7 mouse cellular contexts compared by ENCODE assay signal in the genomic region with DNA sequence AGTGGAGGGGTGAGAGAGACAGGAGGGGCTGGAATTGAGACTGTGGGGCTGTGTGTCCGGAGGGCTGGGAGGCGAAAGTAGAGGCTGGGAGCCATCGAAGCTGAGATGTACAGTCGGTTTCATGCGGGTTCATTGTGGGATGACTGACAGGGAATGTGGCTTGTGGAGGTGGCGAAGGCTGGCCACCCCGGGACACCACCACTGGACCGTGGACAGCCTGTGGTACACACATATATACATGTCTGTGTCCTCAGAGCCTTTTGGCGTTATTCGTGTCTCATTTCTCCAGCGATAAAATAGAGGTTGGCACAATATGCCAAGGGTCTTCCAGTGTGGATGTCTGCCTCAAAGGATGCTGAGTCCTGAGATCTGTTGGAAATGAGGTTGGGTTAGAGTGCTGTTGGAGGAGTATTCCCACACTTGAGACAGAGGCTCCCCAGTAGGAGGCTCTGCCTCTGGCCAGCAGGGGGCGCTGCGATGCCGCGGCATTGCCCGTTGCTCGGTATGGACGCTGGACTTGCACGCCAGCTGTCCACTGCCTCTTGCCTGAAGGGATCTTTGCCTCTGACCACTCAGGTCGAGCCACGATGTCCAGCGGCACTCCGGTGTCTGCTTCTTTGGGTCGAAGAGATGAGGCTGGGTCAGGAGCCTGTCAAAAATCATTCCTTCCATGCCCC. TPM values are rescaled to one million over a fixed set of nuclear protein-coding genes. Genes with fewer than 3 reads are reported as not detected.
DNase-seq lines count a peak whose midpoint lies in the region; ATAC-seq and TF ChIP-seq lines count a peak whose summit lies in the region.

No protein-coding gene starts in this region.

- peaks cover 11% of the 10 kb centered on the region; the same call in 1 of the 2 replicates for H3K4me1 ChIP-seq in embryonic facial prominence, embryonic 12.5 days
- peaks cover 2% of the 10 kb centered on the region; the same call in 1 of the 2 replicates for H3K4me1 ChIP-seq in heart, adult 2 months (ENCODE audit: control insufficient read depth, insufficient read depth, low read length)
- no peaks in the 10 kb centered on the region for H3K4me1 ChIP-seq in kidney, adult 2 months (ENCODE audit: control insufficient read depth, insufficient read depth, low read length)
- peaks cover 17% of the 10 kb centered on the region for H3K4me1 ChIP-seq in limb, embryonic 12.5 days (replicated peaks)
- peaks cover 4% of the 10 kb centered on the region; the same call in 1 of the 2 replicates for H3K4me1 ChIP-seq in midbrain, embryonic 15.5 days

- 0 out of 2 replicates have a peak, but pooled peaks have one; percentile 100 for TF ChIP-seq CTCF in heart, adult 2 months (IDR thresholded peaks at IDR 0.05)
- peak; percentile 97 for TF ChIP-seq CTCF in kidney, adult 2 months (conservative IDR thresholded peaks at IDR 0.05; ENCODE audit: insufficient read depth, insufficient read length, low read depth, low read length)

- no peak overlapping the region for H3K9ac ChIP-seq in embryonic facial prominence, embryonic 12.5 days
- H3K9ac ChIP-seq in heart, adult 2 months (ENCODE audit: low read depth, low read length), result no peak overlapping the region
- 0 out of 2 replicates have a peak overlapping the region, but pooled peaks have one; percentile 40 for H3K9ac ChIP-seq in limb, embryonic 12.5 days (replicated peaks)
- no peak overlapping the region for H3K9ac ChIP-seq in midbrain, embryonic 15.5 days

- H3K9me3 ChIP-seq in embryonic facial prominence, embryonic 12.5 days, result no peaks in the 10 kb centered on the region
- H3K9me3 ChIP-seq in limb, embryonic 12.5 days, result no peaks in the 10 kb centered on the region
- no peaks in the 10 kb centered on the region for H3K9me3 ChIP-seq in midbrain, embryonic 15.5 days

- WGBS in embryonic facial prominence, embryonic 12.5 days, result 22% methylated on average over 24 of the region's 24 CpGs
- 21% methylated on average over 24 of the region's 24 CpGs for WGBS in heart, adult 2 months
- 24% methylated on average over 24 of the region's 24 CpGs for WGBS in kidney, adult 2 months
- WGBS in limb, embryonic 12.5 days, result 24% methylated on average over 24 of the region's 24 CpGs
- WGBS in midbrain, embryonic 15.5 days, result 23% methylated on average over 24 of the region's 24 CpGs

- no peaks in the 10 kb centered on the region for H3K79me2 ChIP-seq in heart, adult 2 months (replicated peaks; ENCODE audit: control insufficient read depth, insufficient read depth, low read length)

- peak overlapping the region; percentile 44 for H3K4me2 ChIP-seq in embryonic facial prominence, embryonic 12.5 days (replicated peaks)
- H3K4me2 ChIP-seq in limb, embryonic 12.5 days, result peak overlapping the region; percentile 52
- H3K4me2 ChIP-seq in midbrain, embryonic 15.5 days, result peak overlapping the region; percentile 48

- peak; percentile 49; the same call in 1 of the 2 replicates for ATAC-seq in embryonic facial prominence, embryonic 12.5 days (ENCODE audit: insufficient number of reproducible peaks, insufficient read depth, low FRiP score, low TSS enrichment)
- peak; percentile 81 for ATAC-seq in limb, embryonic 12.5 days (ENCODE audit: insufficient number of reproducible peaks, insufficient read depth, low FRiP score, low TSS enrichment, low read depth)
- peak; percentile 75; the same call in 1 of the 2 replicates for ATAC-seq in midbrain, embryonic 15.5 days (replicated peaks)

- peak; percentile 86 for TF ChIP-seq EP300 in heart, adult 2 months (IDR thresholded peaks at IDR 0.05; ENCODE audit: insufficient read depth, low read depth, low read length)

- H3K27ac ChIP-seq in embryonic facial prominence, embryonic 12.5 days, result no peak overlapping the region
- no peak overlapping the region for H3K27ac ChIP-seq in heart, adult 2 months
- H3K27ac ChIP-seq in kidney, adult 2 months (ENCODE audit: insufficient read depth, low read depth, low read length), result no peak overlapping the region
- H3K27ac ChIP-seq in limb, embryonic 12.5 days, result no peak overlapping the region
- no peak overlapping the region for H3K27ac ChIP-seq in midbrain, embryonic 15.5 days

- 0 out of 2 replicates have a peak overlapping the region, but pooled peaks have one; percentile 14 for H3K4me3 ChIP-seq in embryonic facial prominence, embryonic 12.5 days
- no peak overlapping the region for H3K4me3 ChIP-seq in heart, adult 2 months
- H3K4me3 ChIP-seq in kidney, adult 2 months (ENCODE audit: insufficient read depth, low read depth, low read length), result no peak overlapping the region
- H3K4me3 ChIP-seq in limb, embryonic 12.5 days (replicated peaks), result 0 out of 2 replicates have a peak overlapping the region, but pooled peaks have one; percentile 12
- H3K4me3 ChIP-seq in midbrain, embryonic 15.5 days, result no peak overlapping the region

- peak; percentile 94 to 97 for DNase-seq in adrenal gland, postnatal 36 days
- peak; percentile 82 to 93 for DNase-seq in heart, adult 2 months
- peak; percentile 87 for DNase-seq in kidney, adult 2 months
- peak; percentile 50 to 78 for DNase-seq in spleen, adult 18-20 months

- H3K36me3 ChIP-seq in embryonic facial prominence, embryonic 12.5 days, result no peaks in the 10 kb centered on the region
- H3K36me3 ChIP-seq in heart, adult 2 months (ENCODE audit: control insufficient read depth, insufficient read depth, low read length), result no peaks in the 10 kb centered on the region
- no peaks in the 10 kb centered on the region for H3K36me3 ChIP-seq in kidney, adult 2 months (ENCODE audit: control insufficient read depth, insufficient read depth, low read length)
- H3K36me3 ChIP-seq in limb, embryonic 12.5 days, result no peaks in the 10 kb centered on the region
- H3K36me3 ChIP-seq in midbrain, embryonic 15.5 days (replicated peaks), result no peaks in the 10 kb centered on the region

- no peaks in the 10 kb centered on the region; the same call in 1 of the 2 replicates for H3K27me3 ChIP-seq in embryonic facial prominence, embryonic 12.5 days
- no peaks in the 10 kb centered on the region for H3K27me3 ChIP-seq in heart, adult 2 months (ENCODE audit: control insufficient read depth, insufficient read depth, low read length)
- H3K27me3 ChIP-seq in kidney, adult 2 months (replicated peaks; ENCODE audit: control insufficient read depth, insufficient read depth, low read length), result no peaks in the 10 kb centered on the region
- peaks cover 15% of the 10 kb centered on the region for H3K27me3 ChIP-seq in limb, embryonic 12.5 days
- H3K27me3 ChIP-seq in midbrain, embryonic 15.5 days (replicated peaks), result no peaks in the 10 kb centered on the region

- TF ChIP-seq POLR2A in heart, adult 2 months (IDR thresholded peaks at IDR 0.05; ENCODE audit: insufficient read depth, low read depth, low read length), result no peak
- TF ChIP-seq POLR2A in kidney, adult 2 months (IDR thresholded peaks at IDR 0.05; ENCODE audit: low read depth, low read length), result no peak

- intact Hi-C loops in heart, adult 2 months (cut with DNase I), result loop anchor here (1.0 to 5.0 kb wide), 3 partner anchors 53 to 219 kb away; no protein-coding TSS in a partner anchor

RNA-seq across cellular contexts. Expression of a gene that starts 19.3 kb away (rescaled TPM):
- total RNA-seq in adrenal gland, postnatal 36 days (2021), result 1 to 10 TPM; 1.6 to 6.0 TPM
- 1.3 and 1.8 TPM in 2 replicates for polyA plus RNA-seq in embryonic facial prominence, embryonic 12.5 days (2016; fragmentation: Nextera tagmentation; extraction: Ambion mirVana)
- total RNA-seq in heart, adult 2 months (2021), result under 1 TPM; 0.55 to 0.73 TPM
- 0.57 and 0.76 TPM in 2 replicates for polyA plus RNA-seq in heart, adult 2 months (2012; rRNA removed)
- 4.1 and 4.2 TPM in 2 replicates for polyA plus RNA-seq in kidney, adult 2 months (2012; rRNA removed)
- 2.5 and 2.6 TPM in 2 replicates for polyA plus RNA-seq in limb, embryonic 12.5 days (2016; fragmentation: Nextera tagmentation; extraction: Ambion mirVana)
- polyA plus RNA-seq in midbrain, embryonic 15.5 days (2015; fragmentation: Nextera tagmentation; extraction: Ambion mirVana), result 3.2 and 4.4 TPM in 2 replicates

RNA-seq across cellular contexts. Expression of a gene that starts 53.9 kb away (rescaled TPM):
- 1 to 10 TPM; 3.6 to 4.0 TPM for total RNA-seq in adrenal gland, postnatal 36 days (2021)
- polyA plus RNA-seq in embryonic facial prominence, embryonic 12.5 days (2016; fragmentation: Nextera tagmentation; extraction: Ambion mirVana), result 33.0 and 36.7 TPM in 2 replicates
- total RNA-seq in heart, adult 2 months (2021), result 1 to 10 TPM in 1 of 2 experiments, under 1 TPM in 1; 0.26 to 1.0 TPM
- 2.2 and 2.7 TPM in 2 replicates for polyA plus RNA-seq in heart, adult 2 months (2012; rRNA removed)
- 5.7 and 6.6 TPM in 2 replicates for polyA plus RNA-seq in kidney, adult 2 months (2012; rRNA removed)
- polyA plus RNA-seq in limb, embryonic 12.5 days (2016; fragmentation: Nextera tagmentation; extraction: Ambion mirVana), result 24.3 and 26.7 TPM in 2 replicates
- polyA plus RNA-seq in midbrain, embryonic 15.5 days (2015; fragmentation: Nextera tagmentation; extraction: Ambion mirVana), result 14.0 and 15.4 TPM in 2 replicates

Comparison
In these comparisons a context has a peak if more than half of its experiments do, and no peak if none do; other contexts are left out.
1. H3K4me3 ChIP-seq: peak in embryonic facial prominence, embryonic 12.5 days (single experiment) and limb, embryonic 12.5 days (single experiment); none in heart, adult 2 months (single experiment), kidney, adult 2 months (single experiment) and midbrain, embryonic 15.5 days (single experiment).
2. Peak in every context shown above with its lines, with median percentiles within 50 percentile points of each other: DNase-seq, ATAC-seq and H3K4me2 ChIP-seq.